ENCODE assay signal across 8 mouse cellular contexts in genomic region chr5:90891464-90891813, GRCm38 (mm10). TPM values are rescaled to one million over a fixed set of nuclear protein-coding genes. Genes with fewer than 3 reads are reported as not detected.
A peak's percentile ranks its signal among the peaks of the same experiment; 100 is the strongest.
DNase-seq lines count a peak whose midpoint lies in the region; ATAC-seq and TF ChIP-seq lines count a peak whose summit lies in the region.

No protein-coding gene starts in this region.

- H3K4me3 ChIP-seq in cerebellum, adult 2 months (replicated peaks; ENCODE audit: insufficient read depth, low read depth, low read length), result peak overlapping the region; percentile 52
- peak overlapping the region; percentile 50 for H3K4me3 ChIP-seq in lung, postnatal 0 days (ENCODE audit: low read depth, low read length)
- H3K4me3 ChIP-seq in limb, embryonic 15.5 days, result peak overlapping the region; percentile 48
- peak overlapping the region; percentile 57 for H3K4me3 ChIP-seq in stomach, embryonic 16.5 days (replicated peaks; ENCODE audit: low read length)

- 41% methylated on average over 10 of the region's 10 CpGs for WGBS in cerebellum, adult 2 months
- 30% methylated on average over 10 of the region's 10 CpGs for WGBS in lung, postnatal 0 days
- WGBS in limb, embryonic 15.5 days, result 22% methylated on average over 10 of the region's 10 CpGs
- WGBS in stomach, embryonic 16.5 days, result 28% methylated on average over 10 of the region's 10 CpGs

- no peaks in the 10 kb centered on the region for H3K27me3 ChIP-seq in cerebellum, adult 2 months (ENCODE audit: control insufficient read depth, insufficient read depth, low read length)
- H3K27me3 ChIP-seq in lung, postnatal 0 days (replicated peaks; ENCODE audit: insufficient read depth, low read length), result no peaks in the 10 kb centered on the region
- H3K27me3 ChIP-seq in limb, embryonic 15.5 days, result 0 out of 2 replicates have a peak, but pooled peaks cover 5% of the 10 kb centered on the region
- H3K27me3 ChIP-seq in stomach, embryonic 16.5 days (ENCODE audit: control insufficient read depth, insufficient read depth, low read length), result no peaks in the 10 kb centered on the region

- TF ChIP-seq POLR2A in cerebellum, adult 2 months (IDR thresholded peaks at IDR 0.05; ENCODE audit: borderline replicate concordance, insufficient read depth, low read length), result no peak

- H3K27ac ChIP-seq in cerebellum, adult 2 months (ENCODE audit: insufficient read depth, low read length), result no peak overlapping the region
- H3K27ac ChIP-seq in lung, postnatal 0 days (ENCODE audit: low read length), result no peak overlapping the region
- H3K27ac ChIP-seq in limb, embryonic 15.5 days, result peak overlapping the region; percentile 62; the same call in 1 of the 2 replicates
- H3K27ac ChIP-seq in stomach, embryonic 16.5 days (ENCODE audit: low read length), result no peak overlapping the region

- ATAC-seq in lung, postnatal 0 days, result 0 out of 2 replicates have a peak, but pooled peaks have one; percentile 1
- ATAC-seq in limb, embryonic 15.5 days (ENCODE audit: insufficient number of reproducible peaks, low FRiP score, low TSS enrichment, low read depth), result no peak; the same call in 1 of the 2 replicates
- no peak for ATAC-seq in stomach, embryonic 16.5 days (ENCODE audit: insufficient read depth, low FRiP score)

- H3K36me3 ChIP-seq in lung, postnatal 0 days (ENCODE audit: insufficient read depth, low read length), result no peaks in the 10 kb centered on the region
- H3K36me3 ChIP-seq in limb, embryonic 15.5 days, result no peaks in the 10 kb centered on the region
- H3K36me3 ChIP-seq in stomach, embryonic 16.5 days (ENCODE audit: control insufficient read depth, insufficient read depth, low read length), result no peaks in the 10 kb centered on the region

- TF ChIP-seq CTCF in cerebellum, adult 2 months (IDR thresholded peaks at IDR 0.05; ENCODE audit: borderline replicate concordance, insufficient read depth, low read depth, low read length), result no peak
- TF ChIP-seq CTCF in lung, postnatal 0 days (IDR thresholded peaks at IDR 0.05), result no peak

- peak overlapping the region; percentile 26; the same call in 1 of the 2 replicates for H3K9ac ChIP-seq in lung, postnatal 0 days (replicated peaks; ENCODE audit: low read depth)
- peak overlapping the region; percentile 37; the same call in 1 of the 2 replicates for H3K9ac ChIP-seq in limb, embryonic 15.5 days
- peak overlapping the region; percentile 80 for H3K9ac ChIP-seq in stomach, embryonic 16.5 days (ENCODE audit: low read length)

- H3K9me3 ChIP-seq in lung, postnatal 0 days (ENCODE audit: low read length), result no peaks in the 10 kb centered on the region
- H3K9me3 ChIP-seq in limb, embryonic 15.5 days, result no peaks in the 10 kb centered on the region
- no peaks in the 10 kb centered on the region for H3K9me3 ChIP-seq in stomach, embryonic 16.5 days (replicated peaks; ENCODE audit: control insufficient read depth, low read length)

- TF ChIP-seq EP300 in lung, postnatal 0 days (IDR thresholded peaks at IDR 0.05), result no peak

- no peaks in the 10 kb centered on the region; the same call in 1 of the 2 replicates for H3K4me1 ChIP-seq in cerebellum, adult 2 months (ENCODE audit: control insufficient read depth, insufficient read depth, low read length)
- no peaks in the 10 kb centered on the region for H3K4me1 ChIP-seq in lung, postnatal 0 days (ENCODE audit: insufficient read depth, low read depth, low read length)
- H3K4me1 ChIP-seq in limb, embryonic 15.5 days, result peaks cover 12% of the 10 kb centered on the region
- peaks cover 5% of the 10 kb centered on the region for H3K4me1 ChIP-seq in stomach, embryonic 16.5 days (ENCODE audit: control insufficient read depth, insufficient read depth, low read length)

- DNase-seq in cerebellum, adult 2 months, result no peak
- no peak for DNase-seq in cerebellum, postnatal 36 days
- DNase-seq in lung, postnatal 0 days (ENCODE audit: low spot score), result no peak
- no peak for DNase-seq in lung, postnatal 36 days
- no peak for DNase-seq in thymus, postnatal 0 days (ENCODE audit: low spot score)
- DNase-seq in left cerebral cortex, adult 9 months (ENCODE audit: low spot score in 2 of 2), result no peak

- peak overlapping the region; percentile 70 for H3K4me2 ChIP-seq in lung, postnatal 0 days (replicated peaks; ENCODE audit: low read depth, low read length)
- peak overlapping the region; percentile 82 for H3K4me2 ChIP-seq in limb, embryonic 15.5 days
- H3K4me2 ChIP-seq in stomach, embryonic 16.5 days (ENCODE audit: low read depth, low read length), result peak overlapping the region; percentile 85

RNA-seq across cellular contexts. Expression of gene Cxcl1, which starts 0.4 kb away (rescaled TPM):
- 0.22 and 0.34 TPM in 2 replicates for polyA plus RNA-seq in cerebellum, adult 2 months (2012; rRNA removed)
- 2.1 and 30.8 TPM in 2 replicates for polyA plus RNA-seq in lung, postnatal 0 days (2015; fragmentation: Nextera tagmentation; extraction: Ambion mirVana)
- polyA plus RNA-seq in limb, embryonic 15.5 days (2015; fragmentation: Nextera tagmentation; extraction: Ambion mirVana), result 1.3 TPM in 2 replicates
- 0.94 and 1.1 TPM in 2 replicates for polyA plus RNA-seq in stomach, embryonic 16.5 days (2015; fragmentation: Nextera tagmentation; extraction: Ambion mirVana)
- 1.6 and 2.1 TPM in 2 replicates for polyA plus RNA-seq in thymus, postnatal 0 days (2015; fragmentation: Nextera tagmentation; extraction: Ambion mirVana)

RNA-seq across cellular contexts. Expression of gene Cxcl2, which starts 12.2 kb away (rescaled TPM):
- not detected in 2 replicates for polyA plus RNA-seq in cerebellum, adult 2 months (2012; rRNA removed)
- 0.35 and 8.9 TPM in 2 replicates for polyA plus RNA-seq in lung, postnatal 0 days (2015; fragmentation: Nextera tagmentation; extraction: Ambion mirVana)
- not detected in 2 replicates for polyA plus RNA-seq in limb, embryonic 15.5 days (2015; fragmentation: Nextera tagmentation; extraction: Ambion mirVana)
- polyA plus RNA-seq in stomach, embryonic 16.5 days (2015; fragmentation: Nextera tagmentation; extraction: Ambion mirVana), result not detected in 2 replicates
- polyA plus RNA-seq in thymus, postnatal 0 days (2015; fragmentation: Nextera tagmentation; extraction: Ambion mirVana), result 0.54 and 0.98 TPM in 2 replicates

RNA-seq across cellular contexts. Expression of gene Mthfd2l, which starts 39.5 kb away (rescaled TPM):
- polyA plus RNA-seq in cerebellum, adult 2 months (2012; rRNA removed), result 16.7 and 18.0 TPM in 2 replicates
- polyA plus RNA-seq in lung, postnatal 0 days (2015; fragmentation: Nextera tagmentation; extraction: Ambion mirVana), result 39.2 and 41.0 TPM in 2 replicates
- 34.8 and 40.0 TPM in 2 replicates for polyA plus RNA-seq in limb, embryonic 15.5 days (2015; fragmentation: Nextera tagmentation; extraction: Ambion mirVana)
- 26.9 and 32.9 TPM in 2 replicates for polyA plus RNA-seq in stomach, embryonic 16.5 days (2015; fragmentation: Nextera tagmentation; extraction: Ambion mirVana)
- polyA plus RNA-seq in thymus, postnatal 0 days (2015; fragmentation: Nextera tagmentation; extraction: Ambion mirVana), result 27.5 and 27.7 TPM in 2 replicates

Comparison
In these comparisons a context has a peak if more than half of its experiments do, and no peak if none do; other contexts are left out.
1. H3K9ac ChIP-seq: peak in every context shown above with its lines; median percentile 80 in stomach, embryonic 16.5 days; 37 in limb, embryonic 15.5 days; 26 in lung, postnatal 0 days.